Mouse (Mus musculus) brain, embryonic 18.5 days (tissue): ENCODE measurements around the gene Pgr.

Experiments
- DNase-seq: peaks from one replicate; pipeline ENCODE4 v3.0.0-alpha.2; 2012; ENCODE audit warnings: low read depth, low spot score

Pgr gene

GRCm38 (mm10) chr9:8899616-8900202, at the start of gene Pgr:
TSS of gene Pgr (plus strand) at chr9:8899833.
- DNase-seq: no peak

GRCm38 (mm10) chr9:8857455-8857854, 42.2 kb upstream of the Pgr start:
- no peak for DNase-seq

- DNase-seq: no peak
Observed at GRCm38 (mm10) chr9:8868511-8868910, 31.1 kb upstream of the Pgr start.

GRCm38 (mm10) chr9:8895205-8895604, 4.4 kb upstream of the Pgr start:
- DNase-seq: no peak

- DNase-seq: no peak
Observed at GRCm38 (mm10) chr9:8900203-8901012, 775 bp downstream of the Pgr start.

GRCm38 (mm10) chr9:8901013-8901646, 1.5 kb downstream of the Pgr start:
- no peak for DNase-seq

- no peak for DNase-seq
Observed at GRCm38 (mm10) chr9:8901647-8902131, 2.1 kb downstream of the Pgr start.

- DNase-seq: no peak
Observed at GRCm38 (mm10) chr9:8902277-8902676, 2.6 kb downstream of the Pgr start.

GRCm38 (mm10) chr9:8927561-8927960, 27.9 kb downstream of the Pgr start:
- no peak for DNase-seq

- no peak for DNase-seq
Observed at GRCm38 (mm10) chr9:8937753-8938152, 38.1 kb downstream of the Pgr start.

GRCm38 (mm10) chr9:8953306-8953705, 53.7 kb downstream of the Pgr start:
- DNase-seq: no peak

GRCm38 (mm10) chr9:8964512-8965133, 65.0 kb downstream of the Pgr start:
- no peak for DNase-seq

GRCm38 (mm10) chr9:8970240-8970639, 70.6 kb downstream of the Pgr start:
- no peak for DNase-seq

- DNase-seq: no peak
Observed at GRCm38 (mm10) chr9:8971491-8971890, 71.9 kb downstream of the Pgr start, which contains the start of gene Gm16485. TSS of gene Gm16485 (plus strand) at chr9:8971791.

- DNase-seq: no peak
Observed at GRCm38 (mm10) chr9:8977775-8978174, 78.1 kb downstream of the Pgr start.

- DNase-seq: no peak
Observed at GRCm38 (mm10) chr9:8982315-8982714, 82.7 kb downstream of the Pgr start.

GRCm38 (mm10) chr9:8996494-8996893, 96.9 kb downstream of the Pgr start:
- no peak for DNase-seq

GRCm38 (mm10) chr9:9001170-9001569, 101.5 kb downstream of the Pgr start:
- DNase-seq: no peak

- DNase-seq: no peak
Observed at GRCm38 (mm10) chr9:9015108-9015507, 115.5 kb downstream of the Pgr start.
